Mouse (Mus musculus) ES-Bruce4 (cell line): ENCODE measurements around the gene Cotl1. TPM values are rescaled to one million over a fixed set of nuclear protein-coding genes. Genes with fewer than 3 reads are reported as not detected.

Source experiments
- H3K27ac ChIP-seq: 2 replicates; pipeline ENCODE4 v1.5.1; 2012; ENCODE audit warnings: low read length, inconsistent platforms; ENCODE audit not compliant: insufficient read depth
- H3K27me3 ChIP-seq: 2 replicates; pipeline ENCODE4 v1.6.1; 2012; ENCODE audit warnings: mild to moderate bottlenecking, low read length, inconsistent platforms; ENCODE audit not compliant: control insufficient read depth, poor library complexity, insufficient read depth, severe bottlenecking
- H3K36me3 ChIP-seq: 2 replicates; pipeline ENCODE4 v1.6.1; 2012; ENCODE audit warnings: inconsistent platforms, mild to moderate bottlenecking, low read length, moderate library complexity; ENCODE audit not compliant: control insufficient read depth, poor library complexity, insufficient read depth, severe bottlenecking
- H3K4me1 ChIP-seq: one replicate; pipeline ENCODE4 v1.8.1; 2011; ENCODE audit warnings: low read length; ENCODE audit not compliant: control insufficient read depth, insufficient read depth
- H3K4me3 ChIP-seq: 2 replicates; pipeline ENCODE4 v1.5.1; 2011; ENCODE audit warnings: low read depth, mild to moderate bottlenecking, low read length
- H3K9ac ChIP-seq: 2 replicates; pipeline ENCODE4 v1.6.1; 2012; ENCODE audit warnings: low read depth, mild to moderate bottlenecking, inconsistent platforms; ENCODE audit not compliant: poor library complexity, severe bottlenecking
- H3K9me3 ChIP-seq: replicated peaks from 2 replicates; pipeline ENCODE4 v1.6.1; 2012; ENCODE audit warnings: mild to moderate bottlenecking, low read length, inconsistent platforms; ENCODE audit not compliant: control insufficient read depth, poor library complexity, insufficient read depth, severe bottlenecking
- CTCF ChIP-seq: IDR thresholded peaks from one replicate; pipeline ENCODE4 v1.8.1; 2011; ENCODE audit warnings: low read depth, low read length
- EP300 ChIP-seq: IDR thresholded peaks from 2 replicates; pipeline ENCODE4 v1.6.1; 2011; ENCODE audit warnings: low read depth, low read length; ENCODE audit not compliant: insufficient read depth
- POLR2A ChIP-seq: IDR thresholded peaks from one replicate; pipeline ENCODE4 v1.8.1; 2011; ENCODE audit warnings: low read length; ENCODE audit not compliant: insufficient read depth
- polyA plus RNA-seq: library from polyadenylated mRNA; stranded (reverse); fragments of >200 nt; gene quantifications from 2 replicates; pipeline ENCODE4 v1.2.4, GENCODE M21; 2011; ENCODE audit warnings: low read depth; ENCODE audit not compliant: missing spikeins, insufficient read depth, insufficient read length

The Cotl1 gene
- polyA plus RNA-seq, 1 experiment: 106 TPM

GRCm38 (mm10) chr8:119844577-119844976, 4.2 kb upstream of the Cotl1 start:
- no peak overlapping the region for H3K4me3 ChIP-seq
- H3K36me3 ChIP-seq: no peaks in the 10 kb centered on the region
- no peak overlapping the region for H3K9ac ChIP-seq
- no peak for TF ChIP-seq CTCF
- TF ChIP-seq EP300: no peak
- no peak for TF ChIP-seq POLR2A
- no peaks in the 10 kb centered on the region for H3K9me3 ChIP-seq
- H3K27me3 ChIP-seq: no peaks in the 10 kb centered on the region
- no peak overlapping the region for H3K27ac ChIP-seq
- peaks cover 5% of the 10 kb centered on the region for H3K4me1 ChIP-seq

- H3K27ac ChIP-seq: no peak overlapping the region
Observed at GRCm38 (mm10) chr8:119843444-119843843, 3.1 kb upstream of the Cotl1 start.

GRCm38 (mm10) chr8:119840905-119841411, 614 bp upstream of the Cotl1 start:
- peaks cover 2% of the 10 kb centered on the region for H3K4me1 ChIP-seq
- H3K27ac ChIP-seq: peak overlapping the region; percentile 10; the same call in 1 of the 2 replicates
- peak overlapping the region; percentile 71 for H3K4me3 ChIP-seq
- H3K9me3 ChIP-seq: no peaks in the 10 kb centered on the region
- no peaks in the 10 kb centered on the region for H3K27me3 ChIP-seq
- H3K36me3 ChIP-seq: no peaks in the 10 kb centered on the region
- TF ChIP-seq POLR2A (no peak), CTCF (no peak), EP300 (no peak)
- peak overlapping the region; percentile 66 for H3K9ac ChIP-seq

More at GRCm38 (mm10) chr8:119843444-119843843, 3.1 kb upstream of the Cotl1 start:
- Histone ChIP-seq H3K27me3 (no peaks in the 10 kb centered on the region), H3K36me3 (no peaks in the 10 kb centered on the region), H3K4me3 (no peak overlapping the region), H3K4me1 (peaks cover 5% of the 10 kb centered on the region), H3K9ac (no peak overlapping the region), H3K9me3 (no peaks in the 10 kb centered on the region)
- TF ChIP-seq POLR2A (no peak), EP300 (no peak), CTCF (peak; percentile 73)

GRCm38 (mm10) chr8:119839419-119840021, 824 bp downstream of the Cotl1 start:
- no peaks in the 10 kb centered on the region for H3K27me3 ChIP-seq
- peak overlapping the region; percentile 68 for H3K27ac ChIP-seq
- H3K4me3 ChIP-seq: peak overlapping the region; percentile 89
- TF ChIP-seq EP300 (no peak), POLR2A (no peak), CTCF (no peak)
- no peaks in the 10 kb centered on the region for H3K36me3 ChIP-seq
- no peaks in the 10 kb centered on the region for H3K9me3 ChIP-seq
- peak overlapping the region; percentile 66 for H3K9ac ChIP-seq
- peaks cover 2% of the 10 kb centered on the region for H3K4me1 ChIP-seq

- H3K4me1 ChIP-seq: peaks cover 2% of the 10 kb centered on the region
- no peaks in the 10 kb centered on the region for H3K9me3 ChIP-seq
- peak overlapping the region; percentile 68 for H3K27ac ChIP-seq
- no peaks in the 10 kb centered on the region for H3K27me3 ChIP-seq
- TF ChIP-seq CTCF (no peak), POLR2A (no peak), EP300 (peak; percentile 78)
- H3K9ac ChIP-seq: peak overlapping the region; percentile 66; the same call in 1 of the 2 replicates
- H3K4me3 ChIP-seq: peak overlapping the region; percentile 89
- no peaks in the 10 kb centered on the region for H3K36me3 ChIP-seq
Observed at GRCm38 (mm10) chr8:119838983-119839340, 1.4 kb downstream of the Cotl1 start.

- H3K27ac ChIP-seq: 0 out of 2 replicates have a peak overlapping the region, but pooled peaks have one; percentile 5
- no peaks in the 10 kb centered on the region for H3K36me3 ChIP-seq
- TF ChIP-seq POLR2A (no peak), CTCF (no peak), EP300 (no peak)
- H3K27me3 ChIP-seq: no peaks in the 10 kb centered on the region
- 0 out of 2 replicates have a peak overlapping the region, but pooled peaks have one; percentile 21 for H3K9ac ChIP-seq
- H3K4me3 ChIP-seq: peak overlapping the region; percentile 21
- no peaks in the 10 kb centered on the region for H3K9me3 ChIP-seq
- peaks cover 2% of the 10 kb centered on the region for H3K4me1 ChIP-seq
Observed at GRCm38 (mm10) chr8:119838100-119838982, 2.0 kb downstream of the Cotl1 start.
